ENCODE assay signal across 20 mouse cellular contexts in genomic region chr7:68153269-68153668, GRCm38 (mm10).
DNase-seq lines count a peak whose midpoint lies in the region; ATAC-seq and TF ChIP-seq lines count a peak whose summit lies in the region.
"Had no signal": no experiment of that assay in that cellular context is flagged by ENCODE, and none has a peak within 500 bp of the region (broad histone marks: within the 10 kb centered on the region; RNA-seq: fewer than 3 reads in every experiment).

No protein-coding gene starts in this region.

- TF ChIP-seq CTCF in lung, postnatal 0 days (IDR thresholded peaks at IDR 0.05): no peak

- no peak for TF ChIP-seq EP300 in lung, postnatal 0 days (IDR thresholded peaks at IDR 0.05)

- H3K36me3 ChIP-seq in heart, embryonic 12.5 days: no peaks in the 10 kb centered on the region
- no peaks in the 10 kb centered on the region for H3K36me3 ChIP-seq in lung, postnatal 0 days (ENCODE audit: insufficient read depth, low read length)
- no peaks in the 10 kb centered on the region for H3K36me3 ChIP-seq in limb, embryonic 13.5 days
- H3K36me3 ChIP-seq: embryonic facial prominence, embryonic 13.5 days; G1E; hindbrain, embryonic 12.5 days; midbrain, embryonic 15.5 days; neural tube, embryonic 13.5 days had no signal

- H3K4me3 ChIP-seq in heart, embryonic 12.5 days: no peak overlapping the region
- no peak overlapping the region for H3K4me3 ChIP-seq in lung, postnatal 0 days (ENCODE audit: low read depth, low read length)
- no peak overlapping the region for H3K4me3 ChIP-seq in limb, embryonic 13.5 days
- H3K4me3 ChIP-seq: embryonic facial prominence, embryonic 13.5 days; forebrain, embryonic 13.5 days; hindbrain, embryonic 12.5 days; left cerebral cortex, adult 2 months; midbrain, embryonic 15.5 days; neural tube, embryonic 13.5 days had no signal

- H3K4me1 ChIP-seq in heart, embryonic 12.5 days (replicated peaks): peaks cover 81% of the 10 kb centered on the region
- peaks cover 4% of the 10 kb centered on the region; the same call in 1 of the 2 replicates for H3K4me1 ChIP-seq in lung, postnatal 0 days (ENCODE audit: insufficient read depth, low read depth, low read length)
- peaks cover 81% of the 10 kb centered on the region for H3K4me1 ChIP-seq in limb, embryonic 13.5 days

- H3K27ac ChIP-seq in heart, embryonic 12.5 days (ENCODE audit: poor library complexity, severe bottlenecking): peak overlapping the region; percentile 93
- 0 out of 2 replicates have a peak overlapping the region, but pooled peaks have one; percentile 17 for H3K27ac ChIP-seq in lung, postnatal 0 days (ENCODE audit: low read length)
- H3K27ac ChIP-seq in limb, embryonic 13.5 days: 0 out of 2 replicates have a peak overlapping the region, but pooled peaks have one; percentile 39
- H3K27ac ChIP-seq: forebrain, embryonic 13.5 days; hindbrain, embryonic 12.5 days; left cerebral cortex, adult 2 months; macrophage; midbrain, embryonic 15.5 days had no signal

- peak overlapping the region; percentile 57 for H3K9ac ChIP-seq in heart, embryonic 12.5 days
- H3K9ac ChIP-seq in lung, postnatal 0 days (replicated peaks; ENCODE audit: low read depth): no peak overlapping the region
- H3K9ac ChIP-seq in limb, embryonic 13.5 days: no peak overlapping the region
- H3K9ac ChIP-seq: forebrain, embryonic 13.5 days; hindbrain, embryonic 12.5 days; midbrain, embryonic 15.5 days; neural tube, embryonic 13.5 days had no signal

- no peaks in the 10 kb centered on the region for H3K9me3 ChIP-seq in heart, embryonic 12.5 days (replicated peaks)
- no peaks in the 10 kb centered on the region for H3K9me3 ChIP-seq in lung, postnatal 0 days (ENCODE audit: low read length)
- H3K9me3 ChIP-seq in limb, embryonic 13.5 days: no peaks in the 10 kb centered on the region
- H3K9me3 ChIP-seq: embryonic facial prominence, embryonic 13.5 days; forebrain, embryonic 13.5 days; hindbrain, embryonic 12.5 days; midbrain, embryonic 15.5 days; neural tube, embryonic 13.5 days had no signal

- WGBS in heart, embryonic 12.5 days: 41% methylated on average over 8 of the region's 8 CpGs
- 60% methylated on average over 8 of the region's 8 CpGs for WGBS in lung, postnatal 0 days
- WGBS in limb, embryonic 13.5 days: 67% methylated on average over 8 of the region's 8 CpGs

- peak overlapping the region; percentile 44 for H3K4me2 ChIP-seq in heart, embryonic 12.5 days
- H3K4me2 ChIP-seq in lung, postnatal 0 days (replicated peaks; ENCODE audit: low read depth, low read length): no peak overlapping the region
- no peak overlapping the region for H3K4me2 ChIP-seq in limb, embryonic 13.5 days (replicated peaks)
- H3K4me2 ChIP-seq: embryonic facial prominence, embryonic 13.5 days; forebrain, embryonic 13.5 days; hindbrain, embryonic 12.5 days; liver, embryonic 11.5 days; midbrain, embryonic 15.5 days; neural tube, embryonic 13.5 days had no signal

- no peaks in the 10 kb centered on the region for H3K27me3 ChIP-seq in heart, embryonic 12.5 days (replicated peaks)
- H3K27me3 ChIP-seq in lung, postnatal 0 days (replicated peaks; ENCODE audit: insufficient read depth, low read length): no peaks in the 10 kb centered on the region
- H3K27me3 ChIP-seq in limb, embryonic 13.5 days: no peaks in the 10 kb centered on the region
- H3K27me3 ChIP-seq: embryonic facial prominence, embryonic 13.5 days; forebrain, embryonic 13.5 days; hindbrain, embryonic 12.5 days; midbrain, embryonic 15.5 days; neural tube, embryonic 13.5 days had no signal

- DNase-seq in heart, adult 11 months: no peak
- DNase-seq in lung, postnatal 0 days (ENCODE audit: low spot score): peak; percentile 49
- no peak for DNase-seq in lung, adult 18-20 months
- DNase-seq in thymus, adult 18-20 months: no peak
- DNase-seq in spleen, postnatal 36 days (ENCODE audit: low spot score in 2 of 2): no peak
- DNase-seq: adrenal gland, postnatal 36 days; cerebellum, postnatal 36 days; gastrocnemius, postnatal 10 days; kidney, adult 2 months had no signal

- 0 out of 2 replicates have a peak, but pooled peaks have one; percentile 54 for ATAC-seq in heart, embryonic 12.5 days (ENCODE audit: insufficient number of reproducible peaks, low FRiP score)
- peak; percentile 56 for ATAC-seq in lung, postnatal 0 days
- ATAC-seq in limb, embryonic 13.5 days (ENCODE audit: low FRiP score, low read depth): no peak
- ATAC-seq: forebrain, embryonic 13.5 days had no signal

Comparison
In these comparisons a context has a peak if more than half of its experiments do, and no peak if none do; other contexts are left out.
1. H3K27ac ChIP-seq: peak in every context shown above with its lines; median percentile 93 in heart, embryonic 12.5 days; 39 in limb, embryonic 13.5 days; 17 in lung, postnatal 0 days.